Mouse (Mus musculus) brown adipose tissue, adult 24 weeks (tissue): ENCODE results near the gene Aig1. TPM values are rescaled to one million over a fixed set of nuclear protein-coding genes. Genes with fewer than 3 reads are reported as not detected.

Experiments
- H3K27ac ChIP-seq: fragments of 200-500 bp; replicated peaks from 2 replicates; pipeline ENCODE4 v1.5.1; 2012; ENCODE audit warnings: low read depth, mild to moderate bottlenecking, low read length
- H3K4me1 ChIP-seq: fragments of 200-500 bp; 2 replicates; pipeline ENCODE4 v1.6.1; 2012; ENCODE audit warnings: low read length, mixed read lengths; ENCODE audit not compliant: control insufficient read depth, insufficient read depth, insufficient read length
- H3K4me3 ChIP-seq: fragments of 200-500 bp; 2 replicates; pipeline ENCODE4 v1.5.1; 2012; ENCODE audit warnings: low read depth, mild to moderate bottlenecking, low read length, moderate library complexity; ENCODE audit not compliant: insufficient read depth
- polyA plus RNA-seq: library from polyadenylated mRNA; stranded (reverse); fragments of >200 nt; gene quantifications from 2 replicates; pipeline ENCODE4 v1.2.4, GENCODE M21; 2012; ENCODE audit not compliant: missing spikeins, insufficient read depth, insufficient read length

Aig1 gene
- polyA plus RNA-seq, 1 experiment = 25.0 TPM

GRCm38 (mm10) chr10:13714199-13714919, 154.4 kb downstream of the Aig1 start:
- Histone ChIP-seq H3K27ac (peak overlapping the region; percentile 89), H3K4me3 (no peak overlapping the region), H3K4me1 (peaks cover 8% of the 10 kb centered on the region; the same call in 1 of the 2 replicates)

GRCm38 (mm10) chr10:13713711-13714110, 155.1 kb downstream of the Aig1 start:
- Histone ChIP-seq H3K27ac (peak overlapping the region; percentile 15; the same call in 1 of the 2 replicates), H3K4me3 (no peak overlapping the region), H3K4me1 (peaks cover 8% of the 10 kb centered on the region; the same call in 1 of the 2 replicates)

- no peak overlapping the region for H3K27ac ChIP-seq
- H3K4me1 ChIP-seq = peaks cover 8% of the 10 kb centered on the region; the same call in 1 of the 2 replicates
- H3K4me3 ChIP-seq = no peak overlapping the region
These were observed 155.7 kb downstream of the Aig1 start for GRCm38 (mm10) chr10:13713116-13713515.

- H3K27ac ChIP-seq = no peak overlapping the region
- H3K4me3 ChIP-seq = no peak overlapping the region
- peaks cover 8% of the 10 kb centered on the region; the same call in 1 of the 2 replicates for H3K4me1 ChIP-seq
These were observed 157.4 kb downstream of the Aig1 start for GRCm38 (mm10) chr10:13711281-13711829.

- no peak overlapping the region for H3K4me3 ChIP-seq
- no peaks in the 10 kb centered on the region for H3K4me1 ChIP-seq
- no peak overlapping the region for H3K27ac ChIP-seq
These were observed 163.0 kb downstream of the Aig1 start for GRCm38 (mm10) chr10:13705771-13706170.

GRCm38 (mm10) chr10:13702688-13703087, 166.1 kb downstream of the Aig1 start:
- Histone ChIP-seq H3K4me1 (no peaks in the 10 kb centered on the region), H3K4me3 (no peak overlapping the region), H3K27ac (no peak overlapping the region)

GRCm38 (mm10) chr10:13702043-13702442, 166.7 kb downstream of the Aig1 start:
- Histone ChIP-seq H3K4me1 (no peaks in the 10 kb centered on the region), H3K27ac (no peak overlapping the region), H3K4me3 (no peak overlapping the region)

GRCm38 (mm10) chr10:13696326-13696725, 172.5 kb downstream of the Aig1 start:
- Histone ChIP-seq H3K27ac (no peak overlapping the region), H3K4me1 (no peaks in the 10 kb centered on the region), H3K4me3 (no peak overlapping the region)

- Histone ChIP-seq H3K4me3 (no peak overlapping the region), H3K27ac (no peak overlapping the region), H3K4me1 (peaks cover 3% of the 10 kb centered on the region)
These were observed 175.5 kb downstream of the Aig1 start for GRCm38 (mm10) chr10:13693276-13693675.

- Histone ChIP-seq H3K4me1 (peaks cover 15% of the 10 kb centered on the region), H3K4me3 (no peak overlapping the region), H3K27ac (no peak overlapping the region)
These were observed 178.0 kb downstream of the Aig1 start for GRCm38 (mm10) chr10:13690773-13691172.

- H3K4me1 ChIP-seq = peaks cover 21% of the 10 kb centered on the region
- H3K27ac ChIP-seq = no peak overlapping the region
- H3K4me3 ChIP-seq = no peak overlapping the region
These were observed 178.8 kb downstream of the Aig1 start for GRCm38 (mm10) chr10:13689841-13690590.

- H3K4me3 ChIP-seq = no peak overlapping the region
- no peak overlapping the region for H3K27ac ChIP-seq
- peaks cover 21% of the 10 kb centered on the region for H3K4me1 ChIP-seq
These were observed 180.2 kb downstream of the Aig1 start for GRCm38 (mm10) chr10:13688386-13689120.

GRCm38 (mm10) chr10:13687182-13687810, 181.5 kb downstream of the Aig1 start:
- no peak overlapping the region for H3K4me3 ChIP-seq
- H3K4me1 ChIP-seq = peaks cover 21% of the 10 kb centered on the region
- H3K27ac ChIP-seq = no peak overlapping the region

GRCm38 (mm10) chr10:13686127-13686526, 182.7 kb downstream of the Aig1 start:
- no peak overlapping the region for H3K4me3 ChIP-seq
- peaks cover 21% of the 10 kb centered on the region for H3K4me1 ChIP-seq
- H3K27ac ChIP-seq = peak overlapping the region; percentile 38
